Mouse (Mus musculus) stomach, postnatal 0 days (tissue): ENCODE results near the gene C8b.

Experiments used
- CTCF ChIP-seq: IDR thresholded peaks from 2 replicates; pipeline ENCODE4 v1.5.1; 2016; ENCODE audit warnings: antibody characterized with exemption, low read depth, mild to moderate bottlenecking, moderate library complexity
- EP300 ChIP-seq: optimal IDR thresholded peaks from 2 replicates; pipeline ENCODE3; 2016; ENCODE audit warnings: antibody characterized with exemption

DNA sequence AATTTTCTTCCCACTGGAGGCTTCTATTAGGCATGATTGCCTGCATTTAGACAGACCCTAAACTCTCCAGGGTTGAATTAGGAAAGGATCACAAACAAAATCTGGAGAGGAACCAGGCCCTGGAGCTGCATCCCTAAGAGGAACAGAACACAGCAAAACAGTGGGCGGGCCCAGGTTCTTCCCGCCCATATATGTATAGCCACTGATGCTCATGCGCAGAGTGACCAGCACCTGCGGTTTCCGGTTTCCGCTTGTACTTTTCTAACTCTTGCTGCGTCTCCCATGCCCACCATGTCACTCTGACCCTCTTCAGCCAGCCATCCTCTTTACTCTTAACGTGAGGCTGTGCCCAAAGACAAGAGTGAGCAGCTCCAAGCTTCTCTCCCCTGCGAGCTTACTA is 32.8 kb downstream of the C8b start:
- TF ChIP-seq CTCF = no peak
- TF ChIP-seq EP300 = no peak
